Mouse (Mus musculus): ENCODE results near the gene Gmds.

The Gmds gene

DNA sequence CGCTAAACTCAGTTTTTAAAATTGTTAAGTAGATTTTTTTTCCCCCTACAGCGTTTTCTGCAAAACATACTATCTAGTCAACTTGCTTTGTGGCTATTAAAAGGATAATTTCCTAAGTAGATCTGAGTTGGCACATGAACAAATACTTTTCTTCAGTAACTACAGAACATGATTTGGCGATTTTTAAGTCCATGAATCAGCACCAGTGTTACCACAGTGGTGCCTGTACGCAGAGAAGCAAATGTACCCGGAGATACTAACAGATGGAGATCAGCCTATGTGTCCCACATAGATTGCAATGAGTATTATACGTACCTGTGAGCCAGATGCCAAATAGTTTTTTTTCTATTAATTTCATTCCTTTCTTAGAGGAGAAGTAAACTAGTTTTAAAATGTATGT, 528.8 kb downstream of the Gmds start:
- DNase-seq = no peak

DNA sequence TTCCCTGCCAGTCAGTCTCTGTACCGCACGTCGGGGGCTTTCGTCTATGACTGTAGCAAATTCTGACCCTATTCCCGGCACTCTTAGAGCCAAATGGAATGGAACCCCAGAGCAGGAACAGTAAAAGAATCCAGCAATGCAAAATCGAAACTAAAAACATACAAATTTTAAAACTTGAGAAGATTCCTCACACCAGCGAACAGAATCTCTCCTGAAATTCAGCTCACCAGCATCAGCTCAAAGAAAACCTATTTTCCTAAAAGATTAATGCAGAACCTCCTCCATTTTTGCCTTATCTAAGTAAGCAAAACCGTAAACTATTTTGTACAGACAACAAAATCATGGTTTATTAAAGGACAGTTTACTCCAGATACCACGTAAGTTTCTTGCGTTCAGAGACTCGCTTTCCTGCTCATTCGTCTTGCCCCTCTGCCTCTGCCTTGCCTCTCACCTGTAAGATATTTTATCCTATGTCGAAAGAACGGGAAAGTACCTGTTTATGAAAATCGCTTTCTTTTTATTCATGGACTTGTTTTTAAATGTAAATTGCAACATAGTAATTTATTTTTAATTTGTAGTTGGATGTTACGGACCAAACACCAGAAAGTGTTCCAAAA, 529.6 kb downstream of the Gmds start:
- no peak for DNase-seq

DNA sequence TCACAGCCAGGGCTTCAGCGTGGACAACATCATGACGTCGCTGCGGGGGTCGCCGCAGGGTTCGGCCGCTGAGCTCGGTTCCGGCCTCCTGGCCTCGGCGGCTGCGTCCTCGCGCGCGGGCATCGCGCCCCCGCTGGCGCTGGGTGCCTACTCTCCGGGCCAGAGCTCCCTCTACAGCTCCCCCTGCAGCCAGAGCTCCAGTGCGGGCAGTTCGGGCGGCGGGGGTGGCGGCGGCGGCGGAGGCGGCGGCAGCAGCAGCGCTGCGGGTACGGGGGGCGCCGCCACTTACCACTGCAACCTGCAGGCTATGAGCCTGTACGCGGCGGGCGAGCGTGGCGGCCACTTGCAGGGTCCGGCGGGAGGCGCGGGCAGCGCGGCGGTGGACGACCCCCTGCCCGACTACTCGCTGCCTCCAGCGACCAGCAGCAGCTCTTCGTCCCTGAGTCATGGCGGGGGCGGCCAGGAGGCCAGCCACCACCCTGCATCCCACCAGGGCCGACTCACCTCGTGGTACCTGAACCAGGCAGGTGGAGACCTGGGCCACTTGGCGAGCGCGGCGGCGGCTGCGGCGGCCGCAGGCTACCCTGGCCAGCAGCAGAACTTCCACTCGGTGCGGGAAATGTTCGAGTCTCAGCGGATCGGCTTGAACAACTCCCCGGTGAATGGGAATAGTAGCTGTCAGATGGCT, 530.3 kb downstream of the Gmds start:
- peak; percentile 42 for DNase-seq

DNA sequence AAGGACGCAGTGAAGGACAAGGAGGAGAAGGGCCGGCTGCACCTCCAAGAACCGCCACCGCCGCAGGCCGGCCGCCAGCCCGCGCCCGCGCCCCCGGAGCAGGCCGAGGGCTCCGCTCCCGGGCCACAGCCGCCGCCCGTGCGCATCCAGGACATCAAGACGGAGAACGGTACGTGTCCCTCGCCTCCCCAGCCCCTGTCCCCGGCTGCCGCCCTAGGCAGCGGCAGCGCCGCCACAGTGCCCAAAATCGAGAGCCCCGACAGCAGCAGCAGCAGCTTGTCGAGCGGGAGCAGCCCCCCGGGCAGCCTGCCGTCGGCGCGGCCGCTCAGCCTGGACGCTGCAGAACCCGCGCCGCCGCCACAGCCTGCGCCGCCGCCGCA, 530.8 kb downstream of the Gmds start:
- no peak for DNase-seq

DNA sequence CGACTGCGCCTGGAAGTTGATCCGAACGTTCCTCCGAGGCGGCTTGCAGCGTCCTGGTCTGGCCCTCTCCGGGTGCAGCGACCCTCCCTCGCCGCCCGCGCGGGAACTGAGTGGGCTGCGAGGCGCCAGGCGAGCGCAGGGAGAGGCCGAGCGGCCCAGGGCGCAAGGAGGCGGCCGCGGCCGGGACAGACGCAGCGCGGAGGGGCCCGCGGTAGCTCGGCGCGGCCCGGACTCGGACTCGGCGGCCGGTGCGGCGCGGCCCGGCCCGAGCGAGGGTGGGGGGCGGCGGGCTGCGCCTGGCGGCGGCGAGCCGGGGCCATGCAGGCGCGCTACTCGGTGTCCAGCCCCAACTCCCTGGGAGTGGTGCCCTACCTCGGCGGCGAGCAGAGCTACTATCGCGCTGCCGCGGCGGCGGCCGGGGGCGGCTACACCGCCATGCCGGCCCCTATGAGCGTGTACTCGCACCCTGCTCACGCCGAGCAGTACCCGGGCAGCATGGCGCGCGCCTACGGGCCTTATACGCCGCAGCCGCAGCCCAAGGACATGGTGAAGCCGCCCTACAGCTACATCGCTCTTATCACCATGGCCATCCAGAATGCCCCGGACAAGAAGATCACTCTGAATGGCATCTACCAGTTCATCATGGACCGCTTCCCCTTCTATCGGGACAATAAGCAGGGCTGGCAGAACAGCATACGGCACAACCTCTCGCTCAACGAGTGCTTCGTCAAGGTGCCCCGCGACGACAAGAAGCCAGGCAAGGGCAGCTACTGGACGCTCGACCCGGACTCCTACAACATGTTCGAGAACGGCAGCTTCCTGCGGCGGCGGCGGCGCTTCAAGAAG, 531.4 kb downstream of the Gmds start:
- DNase-seq = no peak

DNA sequence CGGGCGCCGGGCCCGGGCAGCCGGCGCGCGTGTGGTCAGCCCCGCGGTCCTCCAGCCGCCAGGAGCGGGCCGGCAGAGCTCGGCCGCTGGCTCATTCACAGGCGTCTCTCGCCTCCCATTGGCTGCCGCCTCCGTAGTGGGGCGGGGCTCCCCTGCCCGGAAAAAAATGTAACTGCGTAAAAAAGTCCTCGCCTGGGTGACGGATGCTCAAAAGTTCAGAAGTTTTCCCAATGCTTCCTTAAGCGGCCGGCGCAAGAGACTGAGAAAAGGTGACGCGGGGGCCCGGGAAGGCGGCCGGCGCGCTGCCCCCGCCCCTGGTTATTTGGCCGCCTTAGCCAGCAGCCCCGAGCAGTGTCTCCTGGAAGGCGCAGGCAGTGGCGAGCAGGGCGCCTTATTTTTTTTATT, 532.1 kb downstream of the Gmds start, which contains the start of gene Foxc1:
Foxc1 (plus strand) TSS at position 206 of the 405 bp plus-strand sequence.
- peak; percentile 88 for DNase-seq

DNA sequence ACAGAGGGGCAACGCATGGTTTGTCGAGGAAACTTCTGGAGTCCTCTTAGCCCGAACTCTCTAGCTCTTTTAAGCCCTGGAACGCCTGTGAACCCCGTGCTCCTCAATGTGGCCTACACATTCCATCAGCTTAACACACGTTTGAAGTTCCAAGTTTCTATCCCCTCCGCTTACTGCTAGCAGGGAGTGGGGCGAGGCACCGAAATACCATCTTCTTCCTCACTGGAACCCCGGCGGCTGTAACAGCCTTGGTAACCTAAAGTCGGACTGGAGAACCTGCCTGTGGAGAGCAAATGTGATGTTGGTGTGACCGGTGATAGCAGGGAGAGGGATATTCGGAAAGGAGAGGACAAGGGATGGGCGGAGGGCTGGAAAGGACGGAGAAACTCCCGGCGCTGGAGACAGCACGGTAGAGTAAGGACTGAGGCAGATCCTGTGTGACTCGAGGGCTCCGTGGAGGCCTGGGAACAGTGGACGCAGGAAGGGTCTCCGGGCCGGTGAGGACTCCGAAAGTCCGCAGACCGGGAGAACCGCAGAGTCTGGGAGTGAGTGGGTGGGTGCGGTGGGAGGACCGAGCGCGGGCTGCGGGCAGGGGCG, 532.6 kb downstream of the Gmds start:
- DNase-seq = no peak

DNA sequence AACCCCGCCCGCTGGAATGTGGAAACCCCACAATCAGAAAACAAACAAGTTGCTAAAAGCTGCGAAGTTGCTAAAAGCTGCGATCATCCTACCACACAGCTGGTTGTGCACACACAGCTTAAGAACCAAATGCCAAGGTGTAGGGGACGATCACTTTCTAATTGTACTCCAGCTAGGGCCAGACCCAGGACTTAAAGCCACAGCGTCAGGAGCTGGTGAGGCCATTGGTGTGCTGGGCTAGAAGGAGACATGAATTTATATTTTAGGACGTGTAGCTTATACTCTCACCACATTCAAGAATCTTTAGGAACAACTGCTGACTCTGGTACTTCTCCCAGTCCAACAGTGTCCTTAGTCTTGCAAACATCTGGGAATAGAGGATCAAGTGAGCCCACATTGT, 534.0 kb downstream of the Gmds start:
- DNase-seq = no peak

DNA sequence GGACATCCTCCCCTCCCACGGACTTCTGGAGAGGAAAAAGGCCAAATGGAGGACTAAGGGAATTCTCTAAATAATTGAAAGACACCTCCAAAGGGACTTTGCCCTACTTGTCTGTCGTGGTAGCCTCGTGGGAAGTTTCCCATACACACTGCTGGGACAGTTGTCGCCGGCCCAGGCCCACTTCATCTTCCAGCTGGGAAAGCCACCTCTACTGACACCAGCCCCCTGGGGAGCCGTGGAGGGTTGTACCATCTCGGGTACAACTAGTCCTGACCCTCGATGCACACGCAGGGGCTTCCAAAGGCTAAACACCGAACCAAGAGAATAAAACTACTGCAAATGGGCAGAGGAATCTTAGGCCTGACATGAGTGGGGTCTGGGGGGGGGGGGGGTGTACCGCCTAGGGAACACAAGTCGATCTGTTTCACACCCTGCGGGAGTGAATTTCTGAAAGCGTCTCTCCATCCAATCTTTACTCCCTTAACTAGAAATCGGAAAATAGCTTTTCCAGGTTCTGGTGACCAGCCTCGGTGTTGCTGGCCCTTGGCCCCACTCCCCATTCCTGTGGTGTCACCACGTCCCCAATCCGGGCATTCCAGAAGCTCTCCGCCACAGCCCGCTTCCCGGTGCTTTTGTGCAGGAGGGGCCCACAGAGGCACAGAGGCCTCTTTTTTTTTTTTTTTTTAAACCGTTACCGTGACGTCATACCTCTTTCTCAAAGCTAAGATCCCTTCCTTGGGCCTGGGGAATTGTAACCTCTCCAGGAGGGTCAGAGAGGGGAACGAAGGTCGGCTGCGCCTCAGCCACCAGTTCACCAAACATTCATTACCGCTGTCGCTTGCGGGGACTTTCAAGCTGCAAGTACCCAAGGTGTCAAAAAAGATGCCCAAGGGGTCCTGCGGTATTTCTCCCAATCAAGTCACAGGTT, 535.1 kb downstream of the Gmds start:
- no peak for DNase-seq

DNA sequence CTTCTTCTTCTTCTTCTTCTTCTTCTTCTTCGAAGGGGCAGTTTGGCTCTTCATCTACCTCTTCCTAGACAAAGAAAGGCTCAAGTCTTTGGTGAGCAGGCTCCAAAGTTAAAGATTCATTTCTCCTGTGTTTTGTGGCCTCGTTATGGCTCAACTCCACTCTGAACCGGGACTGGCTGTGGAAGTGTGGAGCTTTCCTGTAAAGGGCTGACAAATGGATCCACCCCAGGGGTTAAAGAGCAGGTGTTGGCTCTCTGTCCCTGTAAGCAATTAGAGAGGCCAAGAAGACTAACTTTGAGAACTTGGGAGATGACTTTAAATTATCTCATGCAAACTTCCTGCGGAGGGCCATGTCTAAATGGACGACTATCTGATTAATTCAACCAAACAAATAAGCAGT, 536.1 kb downstream of the Gmds start:
- DNase-seq = no peak

DNA sequence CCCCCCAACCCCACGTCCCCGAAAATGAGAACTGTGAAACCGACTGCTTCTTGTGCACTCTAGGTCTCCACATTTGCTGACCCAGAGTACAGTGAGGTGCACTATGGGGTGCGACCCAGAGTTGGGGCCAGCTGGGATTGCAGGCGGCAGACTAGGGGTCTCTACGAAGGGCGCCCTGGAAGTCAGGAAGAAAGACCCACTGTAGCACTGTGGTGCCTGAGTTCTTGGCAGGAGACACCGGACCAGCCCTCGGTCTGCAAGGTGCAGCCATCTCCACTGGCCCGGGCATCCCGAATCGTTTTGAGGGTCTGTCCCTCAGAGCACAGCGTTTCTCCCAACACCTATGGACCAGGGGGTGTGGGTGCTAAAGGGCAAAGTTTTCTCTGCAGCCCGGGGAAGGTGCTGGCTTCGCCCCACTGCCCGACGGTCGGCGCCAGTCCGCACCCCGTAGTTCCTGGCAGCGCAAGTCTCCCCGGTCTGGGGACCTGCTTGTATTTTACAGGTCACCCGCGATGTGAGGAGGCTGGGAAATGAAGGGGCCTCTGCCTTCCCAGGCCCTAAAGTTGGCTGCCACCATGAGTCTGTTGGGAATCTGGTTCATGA, 536.7 kb downstream of the Gmds start:
- no peak for DNase-seq

DNA sequence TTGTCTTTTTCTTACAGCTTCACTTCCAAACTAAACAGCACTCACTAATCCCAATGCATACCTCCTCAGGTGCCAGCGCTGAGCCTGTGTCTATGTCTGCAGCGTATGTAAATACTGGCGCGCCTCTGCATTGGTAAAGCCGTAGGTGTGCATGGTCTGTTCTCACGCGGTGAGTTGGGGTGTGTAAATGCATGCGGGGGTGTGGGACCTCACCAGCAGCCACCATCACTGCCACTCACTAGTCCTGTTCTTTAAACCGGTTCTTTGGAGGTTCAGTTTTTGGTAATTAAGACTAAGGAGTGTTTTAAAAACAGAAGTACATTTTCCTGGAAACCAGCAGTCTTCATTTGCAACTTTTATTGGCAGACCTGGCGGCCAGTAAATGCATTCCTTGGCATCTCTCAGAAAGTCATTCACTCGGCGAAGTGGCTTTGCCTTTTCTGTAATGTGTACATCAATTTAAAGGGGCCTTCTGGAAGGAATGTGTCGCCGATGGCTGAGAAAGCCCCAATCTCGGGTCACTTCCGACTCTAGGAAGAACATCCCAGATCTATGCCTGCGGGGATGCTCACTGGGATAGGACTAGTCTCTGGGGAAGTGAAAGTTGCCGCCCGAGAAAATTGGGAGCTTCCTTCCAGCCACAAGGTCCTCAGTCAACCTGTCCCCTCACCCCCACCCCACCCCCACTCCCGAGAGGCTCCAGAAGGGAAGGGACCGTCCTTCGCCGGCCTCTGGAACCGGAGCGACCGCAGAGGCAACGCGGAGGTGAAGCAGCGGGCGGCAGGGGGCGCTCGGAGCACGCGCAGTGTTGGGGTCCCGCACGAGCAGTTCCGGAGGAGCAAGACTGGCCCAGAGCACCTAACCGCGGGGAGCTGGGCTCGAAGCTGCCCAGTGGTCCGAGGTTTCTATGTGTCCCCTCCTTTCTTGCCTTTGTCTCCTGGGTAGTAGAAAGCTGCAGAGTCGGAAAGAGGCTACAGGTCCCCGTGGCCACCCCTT, 537.7 kb downstream of the Gmds start:
- peak; percentile 89 for DNase-seq

DNA sequence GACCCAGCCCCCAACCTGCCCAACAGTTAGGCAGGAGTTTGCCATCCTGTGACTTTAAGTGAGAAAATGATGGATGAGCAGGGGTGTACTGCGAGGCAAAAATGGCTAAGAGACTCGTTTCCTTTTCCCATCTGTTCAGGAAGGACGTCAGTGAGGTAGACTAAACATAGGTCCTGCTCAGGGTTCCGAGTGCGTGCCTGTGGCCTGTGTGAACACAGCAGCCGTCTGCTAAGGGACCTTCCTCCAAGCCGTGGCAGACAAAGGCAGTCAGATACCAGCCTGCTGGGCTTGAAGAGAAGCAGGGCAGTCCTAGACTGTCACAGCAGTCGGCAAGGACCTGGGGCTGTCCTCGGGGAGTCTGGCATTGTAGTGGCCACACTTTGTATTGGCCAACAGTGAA, 540.5 kb downstream of the Gmds start:
- no peak for DNase-seq

DNA sequence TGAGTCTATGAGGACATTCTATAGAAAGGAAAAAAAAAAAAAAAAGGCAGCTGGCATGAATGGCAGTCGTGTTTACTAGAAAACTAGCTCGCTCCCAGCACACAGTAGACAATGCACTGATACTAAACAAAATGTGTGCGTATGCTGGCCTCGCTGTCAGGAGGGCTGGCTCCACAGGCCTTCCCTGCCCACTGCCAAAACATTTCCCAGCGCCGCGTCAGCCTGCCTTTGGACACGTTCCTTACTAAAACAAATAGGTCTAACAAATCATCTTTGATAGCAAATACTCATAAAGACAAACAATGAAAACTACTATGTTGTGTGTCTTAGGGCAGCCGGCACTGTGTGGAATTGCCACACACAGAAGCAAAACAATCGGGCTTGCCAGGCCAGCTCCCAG, 541.2 kb downstream of the Gmds start:
- DNase-seq = no peak

DNA sequence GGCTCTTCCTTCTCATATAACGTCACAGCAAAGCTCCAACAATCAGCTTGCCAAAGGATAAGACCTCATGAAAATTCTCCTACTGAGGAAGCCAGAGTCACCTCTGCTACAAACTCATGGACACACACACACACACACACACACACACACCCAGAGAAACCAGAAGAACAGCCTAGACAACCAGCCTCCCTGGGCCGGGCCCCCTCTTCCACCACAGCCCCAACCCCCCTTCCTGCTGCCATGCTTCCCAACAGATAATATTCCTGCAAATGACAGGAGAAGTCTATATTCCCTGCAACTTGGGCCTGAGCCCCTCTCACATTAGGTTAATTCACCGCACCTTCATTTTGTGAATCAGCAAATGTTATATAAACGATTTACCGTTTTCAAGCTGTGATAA, 545.4 kb downstream of the Gmds start:
- DNase-seq = no peak

DNA sequence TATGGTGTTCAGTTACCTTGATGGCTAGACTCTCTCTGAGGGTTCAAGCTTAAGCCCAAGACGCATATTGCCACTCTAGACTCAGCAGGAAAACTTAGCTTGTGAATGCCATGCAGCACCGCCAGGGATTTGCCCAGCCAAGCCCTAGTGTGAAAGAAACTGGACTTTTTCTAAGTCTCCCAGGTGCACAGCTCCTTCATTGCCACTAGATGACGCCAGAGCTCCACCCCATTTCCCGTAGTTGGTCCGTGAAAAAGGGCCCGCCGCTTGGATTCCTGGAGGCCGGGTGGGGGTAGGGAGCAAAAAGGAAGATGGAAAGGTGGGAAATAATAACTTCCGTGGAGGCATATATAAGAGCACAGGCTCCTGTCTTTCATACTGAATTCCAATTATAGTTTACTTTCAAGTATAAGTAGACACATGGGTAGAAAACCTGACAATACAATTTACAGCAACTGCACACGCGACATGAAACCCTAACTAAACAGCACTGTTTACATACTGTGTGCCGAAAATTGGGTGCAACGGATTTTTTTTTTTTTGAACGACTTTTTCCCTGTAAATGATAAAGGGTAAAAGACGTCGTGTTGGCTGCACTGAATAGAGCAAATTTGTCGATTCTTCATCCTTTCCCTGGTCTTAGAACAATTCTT, 545.9 kb downstream of the Gmds start:
- peak; percentile 53 for DNase-seq

DNA sequence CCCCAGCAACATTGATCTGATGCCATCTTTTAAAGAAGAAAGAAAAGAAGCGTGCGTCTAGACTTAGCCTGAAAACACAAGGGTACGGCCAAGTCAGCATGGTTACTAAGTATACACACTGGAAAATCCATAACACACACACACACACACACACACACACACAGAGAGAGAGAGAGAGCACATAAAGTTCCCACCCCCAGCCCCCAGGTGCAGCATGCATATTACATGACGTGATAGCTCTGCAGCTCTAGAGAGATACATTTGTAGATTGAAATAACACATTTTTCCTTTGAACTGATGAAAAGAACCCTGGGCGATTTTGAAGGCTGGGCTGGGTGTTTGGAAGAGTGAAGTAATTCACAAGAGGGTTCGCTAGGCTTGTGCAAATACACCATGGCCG, 553.8 kb downstream of the Gmds start:
- DNase-seq = no peak

DNA sequence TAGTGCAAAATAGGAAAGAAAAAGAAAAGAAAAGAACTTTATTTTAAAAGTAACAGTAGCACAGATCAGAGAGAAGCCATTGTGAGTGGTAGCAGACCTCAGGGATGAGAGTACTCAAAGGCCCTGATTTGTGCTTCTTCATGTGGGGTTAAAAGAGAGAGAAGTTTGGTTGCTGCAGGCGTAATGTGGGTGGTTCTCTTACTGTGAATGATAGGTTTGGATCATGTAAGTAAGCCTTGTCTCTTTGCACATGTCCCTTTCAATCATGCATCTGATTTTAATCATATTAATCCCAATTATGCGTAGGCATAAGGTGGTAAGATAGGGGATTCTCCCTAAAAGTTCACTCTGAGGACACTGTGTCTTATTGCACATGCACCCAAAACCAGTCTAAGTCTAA, 556.5 kb downstream of the Gmds start:
- no peak for DNase-seq

DNA sequence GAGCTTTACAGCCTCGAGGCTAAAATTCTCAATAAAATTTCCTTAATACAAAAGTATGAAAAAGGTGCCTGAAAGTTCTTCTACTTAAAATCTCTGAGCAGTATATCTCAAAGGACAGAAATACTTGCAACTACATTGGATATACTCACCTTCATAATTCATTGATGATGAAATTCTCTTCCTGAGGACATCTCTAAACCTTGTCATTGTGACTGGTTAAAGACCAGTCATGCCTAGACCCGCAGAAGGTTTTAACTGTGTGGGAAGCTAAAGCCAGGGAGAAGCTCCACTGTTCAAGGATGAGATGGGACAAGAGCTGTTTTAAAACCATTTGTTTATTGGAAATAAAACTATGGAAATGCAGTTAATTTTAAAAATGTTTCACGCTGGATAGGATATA, 558.2 kb downstream of the Gmds start:
- DNase-seq = no peak

Measured in lung, postnatal 36 days (tissue).